Mouse (Mus musculus): Measurements from ENCODE around the gene Tenm2.

Gene Tenm2

GRCm38 (mm10) chr11:36902302-36902701, 333.5 kb downstream of the Tenm2 start:
- in situ Hi-C loops (cut with MboI, MseI): no loop called here

GRCm38 (mm10) chr11:36893061-36893460, 342.7 kb downstream of the Tenm2 start:
- in situ Hi-C loops (cut with MboI, MseI): no loop called here

GRCm38 (mm10) chr11:36891106-36891505, 344.7 kb downstream of the Tenm2 start:
- in situ Hi-C loops (cut with MboI, MseI): no loop called here

GRCm38 (mm10) chr11:36887490-36887889, 348.3 kb downstream of the Tenm2 start:
- in situ Hi-C loops (cut with MboI, MseI): no loop called here

- in situ Hi-C loops (cut with MboI, MseI): no loop called here
Measured at GRCm38 (mm10) chr11:36886147-36886546, 349.6 kb downstream of the Tenm2 start.

GRCm38 (mm10) chr11:36872961-36873360, 362.8 kb downstream of the Tenm2 start:
- in situ Hi-C loops (cut with MboI, MseI): no loop called here

- in situ Hi-C loops (cut with MboI, MseI): no loop called here
Measured at GRCm38 (mm10) chr11:36870548-36870947, 365.2 kb downstream of the Tenm2 start.

- in situ Hi-C loops (cut with MboI, MseI): no loop called here
Measured at GRCm38 (mm10) chr11:36851690-36852089, 384.1 kb downstream of the Tenm2 start.

- in situ Hi-C loops (cut with MboI, MseI): no loop called here
Measured at GRCm38 (mm10) chr11:36847451-36847850, 388.3 kb downstream of the Tenm2 start.

- in situ Hi-C loops (cut with MboI, MseI): no loop called here
Measured at GRCm38 (mm10) chr11:36832855-36833254, 402.9 kb downstream of the Tenm2 start.

GRCm38 (mm10) chr11:36831511-36831910, 404.3 kb downstream of the Tenm2 start:
- in situ Hi-C loops (cut with MboI, MseI): no loop called here

GRCm38 (mm10) chr11:36824666-36825065, 411.1 kb downstream of the Tenm2 start:
- in situ Hi-C loops (cut with MboI, MseI): no loop called here

- in situ Hi-C loops (cut with MboI, MseI): no loop called here
Measured at GRCm38 (mm10) chr11:36804615-36805014, 431.1 kb downstream of the Tenm2 start.

- in situ Hi-C loops (cut with MboI, MseI): no loop called here
Measured at GRCm38 (mm10) chr11:36802208-36802631, 433.5 kb downstream of the Tenm2 start.

GRCm38 (mm10) chr11:36801683-36802082, 434.1 kb downstream of the Tenm2 start:
- in situ Hi-C loops (cut with MboI, MseI): no loop called here

- in situ Hi-C loops (cut with MboI, MseI): no loop called here
Measured at GRCm38 (mm10) chr11:36799409-36799808, 436.4 kb downstream of the Tenm2 start.

GRCm38 (mm10) chr11:36758009-36758408, 477.8 kb downstream of the Tenm2 start:
- in situ Hi-C loops (cut with MboI, MseI): no loop called here

GRCm38 (mm10) chr11:36746286-36746685, 489.5 kb downstream of the Tenm2 start:
- in situ Hi-C loops (cut with MboI, MseI): no loop called here

- in situ Hi-C loops (cut with MboI, MseI): no loop called here
Measured at GRCm38 (mm10) chr11:36727800-36728199, 508.0 kb downstream of the Tenm2 start.

- in situ Hi-C loops (cut with MboI, MseI): no loop called here
Measured at GRCm38 (mm10) chr11:36702881-36703280, 532.9 kb downstream of the Tenm2 start.

GRCm38 (mm10) chr11:36700951-36701350, 534.8 kb downstream of the Tenm2 start:
- in situ Hi-C loops (cut with MboI, MseI): no loop called here

- in situ Hi-C loops (cut with MboI, MseI): no loop called here
Measured at GRCm38 (mm10) chr11:36700131-36700530, 535.6 kb downstream of the Tenm2 start.

GRCm38 (mm10) chr11:36698268-36698667, 537.5 kb downstream of the Tenm2 start:
- in situ Hi-C loops (cut with MboI, MseI): no loop called here

- in situ Hi-C loops (cut with MboI, MseI): no loop called here
Measured at GRCm38 (mm10) chr11:36697816-36698215, 537.9 kb downstream of the Tenm2 start.
